Mouse (Mus musculus) megakaryocyte progenitor cell, adult 5-6 weeks (primary cell): ENCODE measurements around the gene Adamts16. TPM values are rescaled to one million over a fixed set of nuclear protein-coding genes. Genes with fewer than 3 reads are reported as not detected.

Experiments
- ATAC-seq: replicated peaks from 2 replicates; pipeline ENCODE4 v1.8.0; 2016; ENCODE audit warnings: mild to moderate bottlenecking, moderate TSS enrichment, inconsistent platforms; ENCODE audit not compliant: poor library complexity
- total RNA-seq, 2 experiments: library from RNA; stranded (forward) in 1 of 2; stranded (reverse) in 1 of 2; fragments of 157-497, 149-512 nt in 1 of 2; fragments of 200-1000 nt in 1 of 2; gene quantifications; 2 replicates each; pipeline versions ENCODE4 v1.2.3 to v1.2.4; 2015 to 2017

Adamts16 gene
- total RNA-seq, 2 experiments from 2014 or later: not detected

GRCm38 (mm10) chr13:70836246-70836645 lies 5.4 kb downstream of the Adamts16 start:
- ATAC-seq: no peak

- ATAC-seq: no peak
Measured at GRCm38 (mm10) chr13:70832593-70833138, 8.9 kb downstream of the Adamts16 start.

- ATAC-seq: no peak
Measured at GRCm38 (mm10) chr13:70831041-70831440, 10.6 kb downstream of the Adamts16 start.

- ATAC-seq: no peak
Measured at GRCm38 (mm10) chr13:70827507-70827906, 14.1 kb downstream of the Adamts16 start.

GRCm38 (mm10) chr13:70825265-70825664 lies 16.3 kb downstream of the Adamts16 start:
- ATAC-seq: no peak

- peak; percentile 65 for ATAC-seq
Measured at GRCm38 (mm10) chr13:70823757-70824156, 17.9 kb downstream of the Adamts16 start.

GRCm38 (mm10) chr13:70818982-70819381 lies 22.6 kb downstream of the Adamts16 start:
- no peak for ATAC-seq

- no peak for ATAC-seq
Measured at GRCm38 (mm10) chr13:70814423-70814822, 27.2 kb downstream of the Adamts16 start.

GRCm38 (mm10) chr13:70805506-70805905 lies 36.1 kb downstream of the Adamts16 start:
- ATAC-seq: no peak

GRCm38 (mm10) chr13:70802849-70803248 lies 38.8 kb downstream of the Adamts16 start:
- ATAC-seq: no peak

- ATAC-seq: no peak
Measured at GRCm38 (mm10) chr13:70799322-70799721, 42.3 kb downstream of the Adamts16 start.

GRCm38 (mm10) chr13:70798396-70798795 lies 43.2 kb downstream of the Adamts16 start:
- no peak for ATAC-seq

GRCm38 (mm10) chr13:70794074-70794572 lies 47.5 kb downstream of the Adamts16 start:
- no peak for ATAC-seq

GRCm38 (mm10) chr13:70793660-70794059 lies 48.0 kb downstream of the Adamts16 start:
- ATAC-seq: no peak

GRCm38 (mm10) chr13:70792950-70793349 lies 48.7 kb downstream of the Adamts16 start:
- no peak for ATAC-seq

GRCm38 (mm10) chr13:70789806-70790205 lies 51.8 kb downstream of the Adamts16 start:
- no peak for ATAC-seq

- ATAC-seq: no peak
Measured at GRCm38 (mm10) chr13:70789022-70789421, 52.6 kb downstream of the Adamts16 start.

- ATAC-seq: no peak
Measured at GRCm38 (mm10) chr13:70785078-70785477, 56.5 kb downstream of the Adamts16 start.

- ATAC-seq: no peak
Measured at GRCm38 (mm10) chr13:70784126-70784525, 57.5 kb downstream of the Adamts16 start.

GRCm38 (mm10) chr13:70779781-70780180 lies 61.8 kb downstream of the Adamts16 start:
- no peak for ATAC-seq

GRCm38 (mm10) chr13:70778872-70779554 lies 62.6 kb downstream of the Adamts16 start:
- ATAC-seq: no peak

- no peak for ATAC-seq
Measured at GRCm38 (mm10) chr13:70771100-70771499, 70.5 kb downstream of the Adamts16 start.

- no peak for ATAC-seq
Measured at GRCm38 (mm10) chr13:70769156-70769555, 72.5 kb downstream of the Adamts16 start.
